Mouse (Mus musculus): ENCODE measurements at regions not wholly inside any gene's neighbourhood (a gene's known extent, or its start where the extent isn't known, plus 50 kb on each side); places are given as distances from the start of the nearest gene placed in this dataset.

GRCm38 (mm10) chr8:26380668-26381067, 261.3 kb downstream of the Gm45692 start:
- TF ChIP-seq CTCF (IDR thresholded peaks at IDR 0.05; ENCODE audit: low read depth) = peak; percentile 90
- TF ChIP-seq EP300 (optimal IDR thresholded peaks at IDR 0.05) = no peak
